Mouse (Mus musculus): Measurements from ENCODE around the gene Dnajc11.

The Dnajc11 gene

GRCm38 (mm10) chr4:151932576-151933504 lies 651 bp upstream of the Dnajc11 start:
- DNase-seq (ENCODE audit: low read depth, low spot score), result no peak

- peak; percentile 38 for DNase-seq (ENCODE audit: low read depth, low spot score)
These were observed 703 bp downstream of the Dnajc11 start for GRCm38 (mm10) chr4:151934215-151934572.

- DNase-seq (ENCODE audit: low read depth, low spot score), result peak; percentile 26
These were observed 4.0 kb downstream of the Dnajc11 start for GRCm38 (mm10) chr4:151937441-151937840.

GRCm38 (mm10) chr4:151938089-151938488 lies 4.6 kb downstream of the Dnajc11 start:
- no peak for DNase-seq (ENCODE audit: low read depth, low spot score)

GRCm38 (mm10) chr4:151946211-151946610 lies 12.7 kb downstream of the Dnajc11 start:
- no peak for DNase-seq (ENCODE audit: low read depth, low spot score)

- no peak for DNase-seq (ENCODE audit: low read depth, low spot score)
These were observed 15.3 kb downstream of the Dnajc11 start for GRCm38 (mm10) chr4:151948497-151949471.

- no peak for DNase-seq (ENCODE audit: low read depth, low spot score)
These were observed 19.7 kb downstream of the Dnajc11 start for GRCm38 (mm10) chr4:151953209-151953608.

- no peak for DNase-seq (ENCODE audit: low read depth, low spot score)
These were observed 22.3 kb downstream of the Dnajc11 start for GRCm38 (mm10) chr4:151955791-151956190.

- DNase-seq (ENCODE audit: low read depth, low spot score), result no peak
These were observed 24.3 kb downstream of the Dnajc11 start for GRCm38 (mm10) chr4:151957584-151958315.

- no peak for DNase-seq (ENCODE audit: low read depth, low spot score)
These were observed 26.5 kb downstream of the Dnajc11 start for GRCm38 (mm10) chr4:151959849-151960512.

- no peak for DNase-seq (ENCODE audit: low read depth, low spot score)
These were observed 27.0 kb downstream of the Dnajc11 start for GRCm38 (mm10) chr4:151960513-151960854.

GRCm38 (mm10) chr4:151962817-151963216 lies 29.3 kb downstream of the Dnajc11 start:
- DNase-seq (ENCODE audit: low read depth, low spot score), result no peak

- no peak for DNase-seq (ENCODE audit: low read depth, low spot score)
These were observed 34.9 kb downstream of the Dnajc11 start for GRCm38 (mm10) chr4:151968204-151968921.

- peak; percentile 70 for DNase-seq (ENCODE audit: low read depth, low spot score)
These were observed 38.9 kb downstream of the Dnajc11 start for GRCm38 (mm10) chr4:151972221-151972967.

GRCm38 (mm10) chr4:151975441-151975840 lies 42.0 kb downstream of the Dnajc11 start:
- DNase-seq (ENCODE audit: low read depth, low spot score), result peak; percentile 60

GRCm38 (mm10) chr4:151977748-151978147 lies 44.3 kb downstream of the Dnajc11 start:
- DNase-seq (ENCODE audit: low read depth, low spot score), result peak; percentile 87

GRCm38 (mm10) chr4:151980699-151981098 lies 47.2 kb downstream of the Dnajc11 start:
- peak; percentile 59 for DNase-seq (ENCODE audit: low read depth, low spot score)

GRCm38 (mm10) chr4:151981363-151981762 lies 47.9 kb downstream of the Dnajc11 start:
- DNase-seq (ENCODE audit: low read depth, low spot score), result peak; percentile 77

GRCm38 (mm10) chr4:151983043-151983442 lies 49.6 kb downstream of the Dnajc11 start:
- no peak for DNase-seq (ENCODE audit: low read depth, low spot score)

GRCm38 (mm10) chr4:151983560-151983959 lies 50.1 kb downstream of the Dnajc11 start:
- DNase-seq (ENCODE audit: low read depth, low spot score), result no peak
